Mouse (Mus musculus) hindbrain, embryonic 11.5 days (tissue): ENCODE measurements around the gene Dgkb. TPM values are rescaled to one million over a fixed set of nuclear protein-coding genes. Genes with fewer than 3 reads are reported as not detected.

Experiments
- ATAC-seq: fragments of 200-750 bp; cut with Nextera tagmentation; 2 replicates; pipeline ENCODE4 v1.8.0; 2017; ENCODE audit warnings: mild to moderate bottlenecking, moderate TSS enrichment, moderate library complexity; ENCODE audit not compliant: low FRiP score
- DNase-seq: peaks from one replicate; pipeline ENCODE4 v3.0.0-alpha.2; 2015; ENCODE audit warnings: low spot score
- H3K27ac ChIP-seq: fragments of 300-500 bp; sonication (generic); 2 replicates; pipeline ENCODE4 v1.5.1; 2014; ENCODE audit warnings: mild to moderate bottlenecking, low read depth, low read length
- H3K27me3 ChIP-seq: fragments of 300-500 bp; sonication (generic); 2 replicates; pipeline ENCODE4 v1.6.1; 2014; ENCODE audit warnings: mild to moderate bottlenecking, low read length, moderate library complexity, mixed read lengths; ENCODE audit not compliant: control insufficient read depth, insufficient read depth
- H3K36me3 ChIP-seq: fragments of 300-500 bp; sonication (generic); 2 replicates; pipeline ENCODE4 v1.6.1; 2014; ENCODE audit warnings: mild to moderate bottlenecking, low read length, moderate library complexity, mixed read lengths; ENCODE audit not compliant: control insufficient read depth, insufficient read depth
- H3K4me1 ChIP-seq: fragments of 300-500 bp; sonication (generic); replicated peaks from 2 replicates; pipeline ENCODE4 v1.6.1; 2014; ENCODE audit warnings: low read length, mixed read lengths; ENCODE audit not compliant: control insufficient read depth, insufficient read depth
- H3K4me2 ChIP-seq: fragments of 300-500 bp; sonication (generic); replicated peaks from 2 replicates; pipeline ENCODE4 v1.6.1; 2014; ENCODE audit warnings: mild to moderate bottlenecking, low read depth, low read length
- H3K4me3 ChIP-seq: fragments of 300-500 bp; sonication (generic); 2 replicates; pipeline ENCODE4 v1.5.1; 2014; ENCODE audit warnings: low read depth, low read length
- H3K9ac ChIP-seq: fragments of 300-500 bp; sonication (generic); 2 replicates; pipeline ENCODE4 v1.6.1; 2014; ENCODE audit warnings: low read depth, low read length
- H3K9me3 ChIP-seq: fragments of 300-500 bp; sonication (generic); 2 replicates; pipeline ENCODE4 v1.6.1; 2016; ENCODE audit warnings: low read length; ENCODE audit not compliant: control insufficient read depth
- WGBS: fragments of 180-500 bp; shearing (Covaris S2); extraction: QIAGEN DNeasy Blood & Tissue Kit; methylation state at CpG from one replicate; pipeline ENCODE4 v1.1.7; 2014; 5-methylcytosine and 5-hydroxymethylcytosine counted together
- polyA plus RNA-seq: library from polyadenylated mRNA; unstranded; fragments of >200 nt; fragmentation: Nextera tagmentation; extraction: Ambion mirVana; gene quantifications from 2 replicates; pipeline ENCODE4 v1.2.1, GENCODE M21; 2014

Gene Dgkb
- polyA plus RNA-seq, 1 experiment from 2014 or later = 0.83 TPM

GRCm38 (mm10) chr12:38600165-38600845 is 782.8 kb downstream of the Dgkb start:
- Histone ChIP-seq H3K27me3 (no peaks in the 10 kb centered on the region), H3K27ac (no peak overlapping the region), H3K4me3 (no peak overlapping the region), H3K9me3 (no peaks in the 10 kb centered on the region), H3K4me2 (no peak overlapping the region), H3K4me1 (0 out of 2 replicates have a peak, but pooled peaks cover 2% of the 10 kb centered on the region), H3K9ac (no peak overlapping the region), H3K36me3 (no peaks in the 10 kb centered on the region)
- 97% methylated on average over 3 of the region's 3 CpGs for WGBS
- no peak for ATAC-seq
- DNase-seq = no peak

GRCm38 (mm10) chr12:38608104-38608503 is 790.6 kb downstream of the Dgkb start:
- Histone ChIP-seq H3K27ac (no peak overlapping the region), H3K9me3 (no peaks in the 10 kb centered on the region), H3K27me3 (no peaks in the 10 kb centered on the region), H3K4me3 (no peak overlapping the region), H3K4me2 (no peak overlapping the region), H3K4me1 (no peaks in the 10 kb centered on the region), H3K36me3 (no peaks in the 10 kb centered on the region), H3K9ac (no peak overlapping the region)
- 59% methylated on average over 1 of the region's 1 CpGs for WGBS
- no peak for DNase-seq
- ATAC-seq = no peak

GRCm38 (mm10) chr12:38668265-38668664 is 850.7 kb downstream of the Dgkb start:
- H3K36me3 ChIP-seq = no peaks in the 10 kb centered on the region
- H3K4me2 ChIP-seq = no peak overlapping the region
- DNase-seq (no peak), ATAC-seq (no peak)
- H3K4me1 ChIP-seq = no peaks in the 10 kb centered on the region
- H3K9ac ChIP-seq = no peak overlapping the region
- H3K27ac ChIP-seq = no peak overlapping the region
- H3K27me3 ChIP-seq = no peaks in the 10 kb centered on the region
- H3K9me3 ChIP-seq = no peaks in the 10 kb centered on the region
- H3K4me3 ChIP-seq = no peak overlapping the region
- 63% methylated on average over 3 of the region's 3 CpGs for WGBS
